Mouse (Mus musculus) MEL (cell line): ENCODE results near the gene Tbl1x. TPM values are rescaled to one million over a fixed set of nuclear protein-coding genes. Genes with fewer than 3 reads are reported as not detected.

ENCODE experiments used
- DNase-seq: peaks from one replicate; pipeline ENCODE4 v3.0.0; 2011; ENCODE audit warnings: low read depth, low spot score
- H3K27ac ChIP-seq: 2 replicates; pipeline ENCODE4 v1.5.1; 2012; ENCODE audit warnings: low read depth, mild to moderate bottlenecking, control low read depth, low read length, moderate library complexity; ENCODE audit not compliant: control insufficient read depth
- H3K27me3 ChIP-seq, 2 experiments: fragments of 150-350 bp in 1 of 2; sonication (generic) in 1 of 2; 2 replicates each; pipeline ENCODE4 v1.6.1; 2012; ENCODE audit warnings: low read length in 2 of 2, mild to moderate bottlenecking in 2 of 2, improper control_type of control experiment in 1 of 2, moderate library complexity in 1 of 2; ENCODE audit not compliant: insufficient read depth in 2 of 2, control insufficient read depth in 1 of 2
- H3K36me3 ChIP-seq, 2 experiments: 2 replicates each; pipeline ENCODE4 v1.6.1; 2012 to 2014; ENCODE audit warnings: low read length in 2 of 2, improper control_type of control experiment in 1 of 2, inconsistent platforms in 1 of 2, mild to moderate bottlenecking in 1 of 2; ENCODE audit not compliant: insufficient read depth in 2 of 2, control insufficient read depth in 1 of 2
- H3K4me1 ChIP-seq, 2 experiments: fragments of 150-350 bp in 1 of 2; sonication (generic) in 1 of 2; 2 replicates each; pipeline ENCODE4 v1.6.1; 2012; ENCODE audit warnings: low read length in 2 of 2, improper control_type of control experiment in 1 of 2, mild to moderate bottlenecking in 1 of 2; ENCODE audit not compliant: insufficient read depth in 2 of 2, control insufficient read depth in 1 of 2
- H3K4me3 ChIP-seq, 2 experiments: fragments of 150-350 bp in 1 of 2; sonication (generic) in 1 of 2; 2 replicates each; pipeline ENCODE4 v1.5.1; 2012; ENCODE audit warnings: low read depth in 2 of 2, low read length in 2 of 2, mild to moderate bottlenecking in 2 of 2, moderate library complexity in 2 of 2, control low read depth in 1 of 2, improper control_type of control experiment in 1 of 2; ENCODE audit not compliant: control insufficient read depth in 1 of 2, insufficient read depth in 1 of 2
- H3K79me2 ChIP-seq: 2 replicates; pipeline ENCODE4 v1.6.1; 2012; ENCODE audit warnings: mild to moderate bottlenecking, low read length, moderate library complexity; ENCODE audit not compliant: control insufficient read depth, poor library complexity, insufficient read depth
- H3K9ac ChIP-seq: 2 replicates; pipeline ENCODE4 v1.6.1; 2012; ENCODE audit warnings: low read depth, mild to moderate bottlenecking, control low read depth, low read length, moderate library complexity; ENCODE audit not compliant: control insufficient read depth, poor library complexity, severe bottlenecking
- H3K9me3 ChIP-seq: fragments of 150-350 bp; sonication (generic); replicated peaks from 2 replicates; pipeline ENCODE4 v1.6.1; 2012; ENCODE audit warnings: mild to moderate bottlenecking, low read length, improper control_type of control experiment, moderate library complexity; ENCODE audit not compliant: insufficient read depth
- GABPA ChIP-seq: IDR thresholded peaks from 2 replicates; pipeline ENCODE4 v1.6.1; 2012; ENCODE audit warnings: low read depth, mild to moderate bottlenecking, inconsistent platforms, low read length, improper control_type of control experiment, moderate library complexity
- GATA1 ChIP-seq: IDR thresholded peaks from 2 replicates; pipeline ENCODE4 v1.6.1; 2011; ENCODE audit warnings: low read depth, low read length, improper control_type of control experiment
- KAT2A ChIP-seq: conservative IDR thresholded peaks from 2 replicates; pipeline ENCODE4 v1.6.1; 2012; ENCODE audit warnings: low read depth, low read length, improper control_type of control experiment, inconsistent platforms
- MAFK ChIP-seq: IDR thresholded peaks from 2 replicates; pipeline ENCODE4 v1.6.1; 2011; ENCODE audit warnings: low read depth, mild to moderate bottlenecking, low read length, improper control_type of control experiment, borderline replicate concordance
- MYC ChIP-seq: IDR thresholded peaks from 2 replicates; pipeline ENCODE4 v1.6.1; 2011; ENCODE audit warnings: low read depth, mild to moderate bottlenecking, low read length, improper control_type of control experiment, moderate library complexity
- NRF1 ChIP-seq: IDR thresholded peaks from 2 replicates; pipeline ENCODE4 v1.6.1; 2014; ENCODE audit warnings: low read depth, mild to moderate bottlenecking, inconsistent platforms, low read length, improper control_type of control experiment, moderate library complexity; ENCODE audit not compliant: poor library complexity, insufficient read depth, severe bottlenecking
- POLR2A ChIP-seq, 2 experiments: IDR thresholded peaks; 2 replicates each; pipeline ENCODE4 v1.6.1; 2011 to 2012; ENCODE audit warnings: low read length in 2 of 2, mild to moderate bottlenecking in 2 of 2, control low read depth in 1 of 2, improper control_type of control experiment in 1 of 2, low read depth in 1 of 2, moderate library complexity in 1 of 2; ENCODE audit not compliant: control insufficient read depth in 1 of 2, insufficient read depth in 1 of 2, poor library complexity in 1 of 2
- POLR2AphosphoS5 ChIP-seq: IDR thresholded peaks from 2 replicates; pipeline ENCODE4 v1.6.1; 2012; ENCODE audit warnings: low read depth, borderline replicate concordance, mild to moderate bottlenecking, inconsistent platforms, low read length, moderate library complexity, mixed read lengths
- RCOR1 ChIP-seq: IDR thresholded peaks from 2 replicates; pipeline ENCODE4 v1.6.1; 2012; ENCODE audit warnings: low read depth, mild to moderate bottlenecking, inconsistent platforms, low read length, improper control_type of control experiment
- TCF12 ChIP-seq: IDR thresholded peaks from 2 replicates; pipeline ENCODE4 v1.6.1; 2014; ENCODE audit warnings: low read depth, mild to moderate bottlenecking, inconsistent platforms, low read length, improper control_type of control experiment, moderate library complexity
- USF1 ChIP-seq: IDR thresholded peaks from 2 replicates; pipeline ENCODE4 v1.6.1; 2014; ENCODE audit warnings: low read depth, mild to moderate bottlenecking, inconsistent platforms, low read length, improper control_type of control experiment, moderate library complexity
- ZKSCAN1 ChIP-seq: IDR thresholded peaks from 2 replicates; pipeline ENCODE4 v1.6.1; 2012; ENCODE audit warnings: low read depth, mild to moderate bottlenecking, inconsistent platforms, low read length, improper control_type of control experiment, moderate library complexity
- ZMIZ1 ChIP-seq: IDR thresholded peaks from 2 replicates; pipeline ENCODE4 v1.6.1; 2012; ENCODE audit warnings: low read depth, mild to moderate bottlenecking, inconsistent platforms, low read length, improper control_type of control experiment, moderate library complexity
- ZNF384 ChIP-seq: IDR thresholded peaks from 2 replicates; pipeline ENCODE4 v1.6.1; 2012; ENCODE audit warnings: low read depth, mild to moderate bottlenecking, inconsistent platforms, low read length, improper control_type of control experiment
- polyA plus RNA-seq, 2 experiments: library from polyadenylated mRNA; stranded (reverse) in 1 of 2; unstranded in 1 of 2; fragments of >175 nt in 1 of 2; fragments of >200 nt in 1 of 2; gene quantifications; 2 replicates each; pipeline versions ENCODE4 v1.2.1 to v1.2.4; 2012; ENCODE audit warnings: low replicate concordance in 2 of 2, low read depth in 1 of 2; ENCODE audit not compliant: insufficient read length in 2 of 2, insufficient read depth in 1 of 2, missing spikeins in 1 of 2
- total RNA-seq: library from RNA; depleted of rRNA; stranded (reverse); fragments of 300-350 nt; gene quantifications from 2 replicates; pipeline ENCODE4 v1.2.3, GENCODE M21; 2012

The Tbl1x gene
- total and polyA plus RNA-seq, 3 experiments = 17.1 to 42.5 (median 27.6) TPM

DNA sequence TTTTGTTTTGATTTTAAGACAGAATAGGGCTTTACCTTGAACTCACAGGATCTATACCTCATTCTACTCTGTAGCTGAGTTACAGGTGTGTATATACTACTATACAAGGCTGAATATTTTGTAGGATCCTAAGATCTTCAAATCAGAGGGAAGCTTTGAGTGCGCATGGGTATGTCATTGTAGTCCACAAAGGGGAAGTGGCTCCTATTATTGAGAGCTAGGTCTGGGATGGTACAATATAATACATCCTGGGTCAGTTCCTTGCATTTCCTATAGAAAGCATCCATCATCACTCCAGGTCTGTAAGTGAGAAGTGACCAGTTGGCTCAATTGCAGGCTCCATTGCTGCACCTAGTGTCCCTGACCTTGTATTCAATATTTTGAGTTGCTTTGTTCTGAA, 102.2 kb downstream of the Tbl1x start:
- Histone ChIP-seq H3K9me3 (no peaks in the 10 kb centered on the region), H3K4me3 (no peak overlapping the region), H3K27me3 (no peaks in the 10 kb centered on the region), H3K36me3 (peaks cover 0 to 3% of the 10 kb centered on the region in 2 experiments; a peak in 1 of 4 replicates), H3K79me2 (no peaks in the 10 kb centered on the region; the same call in 1 of the 2 replicates), H3K9ac (no peak overlapping the region), H3K4me1 (peaks cover 1 to 2% of the 10 kb centered on the region in 2 experiments; a peak in 2 of 4 replicates), H3K27ac (no peak overlapping the region)
- DNase-seq = no peak
- TF ChIP-seq TCF12 (no peak), POLR2AphosphoS5 (no peak), KAT2A (no peak)

DNA sequence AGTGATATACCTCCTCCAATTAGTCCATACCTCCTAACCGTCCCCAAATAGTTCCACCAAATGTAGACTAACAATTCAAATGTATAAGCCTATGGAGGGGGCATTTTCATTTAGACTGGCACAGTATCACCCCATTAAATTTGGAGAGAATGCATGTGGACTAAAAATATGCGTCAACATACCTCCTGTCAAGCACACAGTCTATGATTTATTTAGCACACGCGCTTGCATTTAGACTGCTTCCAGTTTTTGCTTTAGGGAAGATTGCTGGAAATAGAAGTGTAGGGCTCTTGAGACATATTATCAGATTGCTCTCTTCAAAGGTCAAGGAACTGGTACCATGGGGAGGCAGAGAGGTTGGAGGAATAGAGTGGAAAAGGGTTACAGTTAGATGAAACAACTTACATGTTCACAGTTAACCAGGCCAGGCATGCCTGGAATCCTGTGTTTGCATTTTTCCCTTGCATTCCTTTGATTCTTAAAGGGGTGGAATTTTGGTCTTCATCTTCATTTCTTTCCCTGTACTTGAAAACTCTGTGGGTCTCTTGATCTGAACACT, 105.0 kb downstream of the Tbl1x start:
- Histone ChIP-seq H3K27me3 (no peaks in the 10 kb centered on the region), H3K4me1 (no peaks in the 10 kb centered on the region), H3K4me3 (no peak overlapping the region), H3K36me3 (no peaks in the 10 kb centered on the region), H3K27ac (no peak overlapping the region), H3K79me2 (no peaks in the 10 kb centered on the region), H3K9ac (no peak overlapping the region), H3K9me3 (no peaks in the 10 kb centered on the region)
- DNase-seq = no peak
- TF ChIP-seq USF1 (no peak), GATA1 (no peak), NRF1 (no peak), ZNF384 (no peak), TCF12 (no peak), POLR2A (IDR thresholded peaks at IDR 0.05; ENCODE audit: control insufficient read depth in 1 of 2, insufficient read depth in 1 of 2, low read depth in 1 of 2, low read length in 2 of 2, poor library complexity in 1 of 2) (no peak), MYC (no peak), ZKSCAN1 (no peak), ZMIZ1 (no peak), GABPA (no peak), MAFK (no peak), RCOR1 (no peak)
